Mouse (Mus musculus) layer of hippocampus, postnatal 25 days (tissue): ENCODE results near the gene Galntl6. TPM values are rescaled to one million over a fixed set of nuclear protein-coding genes. Genes with fewer than 3 reads are reported as not detected.
A peak's percentile ranks its signal among the peaks of the same experiment; 100 is the strongest.
"Not testable (repeated sequence)": the region's sequence is repeated elsewhere in the genome, so short reads cannot be mapped to it uniquely, and the experiment has no call there.

Experiments used
- DNase-seq, 2 experiments: peaks; one replicate each; pipeline ENCODE4 v3.0.0; 2022; ENCODE audit warnings: mixed read lengths in 2 of 2, low spot score in 1 of 2; ENCODE audit errors: extremely low spot score in 1 of 2
- total RNA-seq, 2 experiments: library from RNA; stranded (reverse); gene quantifications; 2 replicates each; pipeline ENCODE4 v1.2.3; 2021

Galntl6 gene
- total RNA-seq, 2 experiments from 2014 or later = 48.7 to 57.2 TPM

DNA sequence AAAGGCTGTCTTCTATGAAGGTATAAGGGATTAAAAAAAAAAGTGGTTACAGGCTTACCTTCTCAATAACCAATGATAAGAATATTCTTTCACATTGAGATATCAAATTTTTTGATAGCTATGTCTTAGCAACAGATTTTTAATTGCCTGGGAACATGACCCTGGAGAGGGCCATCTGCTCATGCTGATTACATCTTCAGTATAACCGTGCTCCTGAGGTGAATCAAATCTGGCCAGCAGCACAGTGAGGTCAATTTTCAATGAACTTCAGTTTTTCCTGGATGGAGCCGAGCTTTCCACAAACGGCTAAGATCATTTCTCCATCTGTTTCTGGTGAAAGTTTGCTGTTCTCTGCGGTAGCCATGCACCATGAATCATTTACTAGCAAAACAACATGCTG is 306.0 kb downstream of the Galntl6 start:
- no peak for DNase-seq

DNA sequence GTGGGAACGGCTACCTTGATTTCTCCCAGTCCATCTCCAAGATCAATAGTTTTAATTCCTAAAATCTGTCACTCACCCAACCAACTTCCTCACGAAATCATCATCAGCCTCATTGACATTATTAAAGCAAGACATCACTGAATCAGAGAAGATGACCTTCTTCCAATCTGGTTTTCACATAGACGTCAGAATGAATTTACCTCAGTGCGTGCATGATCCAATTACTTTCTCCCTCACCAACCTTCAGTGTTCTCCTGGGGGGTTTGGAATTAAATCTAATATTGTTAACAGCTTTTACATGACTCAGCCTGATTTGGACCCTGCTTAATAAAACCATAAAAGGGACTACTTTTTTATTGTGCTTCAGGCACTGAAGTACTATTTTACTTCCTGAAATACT is 307.7 kb downstream of the Galntl6 start:
- DNase-seq = no peak

DNA sequence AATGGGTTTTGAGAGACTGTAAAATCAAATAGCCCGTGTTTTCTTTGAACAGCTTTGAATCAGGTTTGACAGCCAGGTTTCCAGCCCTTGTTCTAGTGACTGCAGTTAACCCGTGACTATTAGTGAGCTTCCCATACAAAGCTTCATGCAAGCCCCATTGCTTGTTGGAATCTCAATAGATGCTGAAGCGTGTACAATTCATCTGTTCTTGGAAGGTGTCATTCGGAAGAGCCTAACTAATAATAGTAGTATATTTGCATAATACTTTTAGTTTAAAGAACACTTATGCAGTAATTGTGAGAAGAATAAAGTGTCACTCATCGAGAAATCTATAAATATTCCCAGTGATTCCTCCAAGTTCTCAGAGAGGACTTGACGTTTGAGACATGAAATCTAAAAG is 314.6 kb downstream of the Galntl6 start:
- DNase-seq = no peak

DNA sequence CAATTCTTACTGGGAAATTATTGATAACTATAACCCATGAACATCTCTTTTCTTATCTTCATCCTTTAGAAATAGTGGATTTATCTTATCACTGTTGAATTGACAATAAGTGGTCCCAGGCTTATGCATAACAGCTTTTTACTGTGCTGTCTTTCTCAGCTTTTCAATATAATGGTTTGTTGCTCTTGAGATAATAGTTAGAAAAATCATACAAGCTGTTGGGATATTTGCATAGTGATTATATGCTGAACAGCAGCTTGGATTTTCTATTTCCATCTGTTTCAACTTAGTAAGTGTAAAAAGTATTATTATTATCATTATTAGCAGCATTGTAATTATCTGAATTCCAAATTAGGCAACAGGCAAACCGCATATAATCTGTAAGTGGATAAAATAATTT is 337.1 kb downstream of the Galntl6 start:
- DNase-seq = no peak

DNA sequence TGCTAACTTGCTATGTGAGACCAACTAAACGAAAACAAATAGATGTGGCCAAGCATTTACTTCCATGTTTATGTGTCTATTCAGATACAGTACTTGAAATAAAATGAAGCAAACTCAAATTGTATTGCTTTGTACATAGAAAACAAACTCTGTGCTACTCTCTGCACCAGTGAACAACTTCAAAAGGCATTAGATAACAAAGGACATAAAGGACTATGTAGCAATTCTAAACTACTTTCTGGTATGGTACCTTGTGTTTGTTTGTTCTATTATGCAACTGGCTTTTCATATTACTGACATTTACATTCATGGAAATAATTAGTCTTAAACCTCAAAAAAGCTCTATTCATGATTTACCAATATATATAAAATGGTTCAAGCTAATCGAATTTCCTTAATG is 344.4 kb downstream of the Galntl6 start:
- DNase-seq = no peak

DNA sequence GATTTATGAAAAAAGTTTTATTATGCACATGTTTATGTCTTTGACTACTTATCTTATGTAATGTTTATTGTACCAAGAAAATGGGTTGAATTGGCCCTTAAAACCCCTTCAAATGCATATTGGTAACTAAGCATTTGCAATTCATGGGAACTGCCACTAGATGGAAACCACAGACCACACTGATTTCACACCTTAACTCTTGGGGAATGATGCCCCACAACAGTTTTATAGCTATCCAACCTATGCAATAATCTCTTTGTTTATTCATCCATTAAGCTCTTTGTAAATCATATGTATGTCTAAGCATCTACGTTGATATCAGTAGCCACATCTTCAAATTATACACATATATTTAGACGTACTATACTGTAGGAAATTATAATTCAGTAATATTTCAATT is 346.3 kb downstream of the Galntl6 start:
- peak in 1 of 2 experiments; percentile 18 for DNase-seq

DNA sequence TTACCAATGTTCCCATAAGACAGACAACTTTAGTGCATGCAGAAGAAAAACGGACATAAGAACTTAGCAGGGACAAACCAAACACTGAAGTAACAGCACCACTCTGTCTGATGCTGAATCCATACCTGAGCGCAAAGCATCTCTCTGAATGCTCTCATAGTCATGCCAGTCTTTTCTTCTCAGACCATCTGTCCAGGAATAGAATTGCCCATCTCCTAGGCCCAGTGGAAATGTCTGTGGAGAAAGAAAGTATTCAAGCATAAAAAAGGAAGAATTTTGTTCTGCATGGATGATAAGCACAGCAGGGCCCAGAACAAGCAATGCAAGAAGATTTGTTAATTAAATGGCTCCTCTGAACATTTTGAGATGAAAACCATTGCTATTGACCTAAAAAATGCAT is 376.7 kb downstream of the Galntl6 start:
- no peak for DNase-seq

DNA sequence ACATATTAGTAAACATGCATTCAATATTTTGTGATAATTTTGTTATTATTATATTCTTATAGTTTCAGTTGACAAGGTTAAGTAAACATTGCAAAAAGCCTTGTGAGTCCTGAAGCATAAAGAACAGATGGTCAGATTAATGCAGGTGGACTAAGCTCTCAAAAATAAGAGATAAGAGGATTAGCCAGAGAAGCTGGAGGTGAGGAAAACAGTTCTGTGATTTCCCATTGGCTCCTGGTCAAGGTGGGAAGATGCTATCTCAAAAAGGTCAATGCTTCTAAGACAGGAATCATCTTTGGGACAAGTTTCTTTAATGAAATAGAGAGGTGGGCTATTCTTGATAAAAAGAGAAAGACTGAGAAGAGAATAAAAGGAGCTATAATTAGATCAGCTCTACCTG is 377.8 kb downstream of the Galntl6 start:
- DNase-seq = no peak

DNA sequence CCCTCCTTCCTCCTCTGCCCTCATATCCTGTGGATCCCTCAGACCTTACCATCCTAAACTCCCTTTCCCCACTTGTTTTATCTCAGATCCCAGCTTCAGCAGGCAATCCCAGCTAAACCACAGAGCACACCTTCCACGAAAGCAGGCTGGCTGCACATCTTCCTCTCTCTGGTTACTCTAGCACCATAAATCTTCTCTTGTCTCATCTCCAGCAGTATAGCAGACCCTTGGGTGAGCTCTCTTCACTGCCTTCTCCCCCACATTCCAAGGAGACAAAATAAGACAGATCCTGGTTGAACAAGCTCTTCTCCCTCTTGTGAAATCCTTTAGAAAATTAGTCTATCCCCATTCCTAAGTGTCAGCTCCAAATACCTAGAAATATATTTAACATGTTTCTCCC is 389.0 kb downstream of the Galntl6 start:
- no peak for DNase-seq

DNA sequence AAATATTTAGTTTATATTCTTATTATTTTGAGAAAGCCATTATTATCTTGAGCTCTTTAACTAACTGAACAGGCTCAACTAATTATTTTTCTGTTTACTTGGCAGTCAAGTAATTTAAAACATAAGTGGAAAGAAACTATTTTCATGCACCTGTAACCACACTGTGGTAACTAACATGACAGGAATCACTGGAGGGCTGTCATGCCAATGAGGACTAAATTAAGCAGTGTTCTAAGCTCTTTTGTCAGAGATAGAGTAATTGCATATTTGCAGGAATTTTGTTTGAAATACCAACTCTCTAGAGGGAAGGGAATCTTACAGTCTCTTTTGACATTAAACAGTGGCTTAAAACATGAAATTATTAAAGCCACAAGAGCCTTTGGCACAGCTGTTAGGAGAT is 390.5 kb downstream of the Galntl6 start:
- DNase-seq = no peak

DNA sequence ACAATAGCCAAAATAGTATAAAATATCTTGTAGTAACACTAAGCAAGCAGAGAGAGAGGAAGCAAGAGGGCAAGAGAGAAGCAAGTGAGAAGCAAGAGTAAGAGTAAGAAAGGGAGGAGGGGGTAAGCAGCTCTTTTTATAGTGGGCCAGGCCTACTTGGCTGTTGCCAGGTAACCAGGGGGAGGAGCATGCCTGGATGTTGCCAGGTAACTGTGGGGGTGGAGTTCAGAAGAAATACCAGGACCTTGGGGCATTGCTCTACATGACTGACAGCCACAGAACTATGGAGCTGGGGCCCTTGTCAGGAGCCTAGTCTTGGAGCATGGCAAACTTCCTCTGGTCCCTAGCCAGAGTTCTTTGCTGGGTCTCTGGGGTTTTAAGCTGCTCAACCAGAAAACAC is 401.9 kb downstream of the Galntl6 start:
- no peak for DNase-seq

DNA sequence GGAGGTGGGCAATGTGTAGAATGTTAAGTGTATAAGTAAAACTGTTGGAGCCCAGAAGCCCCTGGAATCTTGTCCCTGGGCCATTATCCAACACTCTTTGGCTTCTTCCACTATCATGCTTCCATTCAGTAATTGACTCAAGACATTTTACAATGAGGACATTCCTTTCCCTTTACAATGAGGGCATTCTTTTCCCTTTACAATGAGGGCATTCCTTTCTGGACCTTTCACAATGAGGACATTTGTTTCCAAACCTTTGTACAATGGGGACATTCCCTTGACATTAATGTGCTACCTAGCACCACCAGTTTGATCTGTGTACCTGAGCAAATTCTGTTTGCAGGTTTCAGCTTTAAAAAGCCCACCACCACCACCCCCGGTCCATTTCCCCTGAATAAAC is 403.4 kb downstream of the Galntl6 start:
- DNase-seq = no peak

DNA sequence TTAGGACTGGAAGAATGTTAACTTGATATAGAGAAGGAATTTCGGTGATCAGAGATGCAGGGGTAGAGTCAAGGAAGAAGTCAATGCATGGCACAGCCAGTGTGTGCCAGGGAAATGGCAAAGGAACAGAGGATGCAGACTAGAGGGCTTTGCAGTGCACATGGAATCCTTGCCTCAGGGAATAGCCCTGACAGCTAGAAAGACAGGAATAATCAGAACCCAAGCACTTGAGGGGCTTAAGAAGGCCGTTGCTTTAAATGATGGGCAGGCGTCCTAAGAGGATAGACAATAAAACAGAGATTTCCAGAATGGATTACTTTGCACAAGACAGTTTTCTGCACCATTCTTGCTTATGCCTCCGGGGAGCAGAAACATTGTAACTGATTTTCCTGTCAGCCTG is 425.3 kb downstream of the Galntl6 start:
- no peak for DNase-seq

DNA sequence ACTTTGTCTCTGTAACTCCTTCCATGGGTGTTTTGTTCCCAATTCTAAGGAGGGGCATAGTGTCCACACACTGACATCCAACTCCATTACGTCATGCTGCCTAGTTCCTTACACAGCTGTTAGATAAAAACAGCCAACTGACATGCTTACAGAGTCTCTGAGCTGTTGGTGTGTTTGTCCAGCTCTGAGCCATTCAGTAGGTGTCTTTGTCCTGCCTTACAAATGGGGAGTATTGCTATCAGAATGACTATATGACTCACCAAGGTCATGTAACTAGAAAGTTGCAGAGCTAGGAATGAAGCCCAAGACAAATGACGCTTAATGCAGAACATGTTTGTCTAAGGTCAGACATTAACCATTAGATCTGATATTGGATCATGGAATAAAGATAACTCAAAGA is 449.1 kb downstream of the Galntl6 start:
- not testable (repeated sequence) for DNase-seq

DNA sequence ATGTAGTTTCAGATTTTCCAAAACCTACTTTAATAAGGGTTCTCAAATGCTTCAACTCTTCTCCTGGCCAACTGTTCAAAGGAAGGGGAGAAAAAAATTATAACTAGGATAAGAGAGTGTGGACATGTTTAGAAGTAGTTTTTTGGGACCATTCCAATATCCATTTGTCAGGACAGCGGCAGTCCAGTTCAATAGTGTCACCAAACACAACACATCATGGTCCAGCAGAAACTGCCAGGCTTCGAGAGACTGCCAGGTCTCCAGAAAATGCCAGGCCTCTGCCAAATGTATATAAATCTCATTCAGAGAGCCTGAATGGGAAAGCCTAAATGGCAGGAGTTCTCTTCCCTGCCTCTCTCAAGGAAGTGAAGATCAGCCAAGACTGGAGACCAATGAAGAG is 469.7 kb downstream of the Galntl6 start:
- DNase-seq = no peak

DNA sequence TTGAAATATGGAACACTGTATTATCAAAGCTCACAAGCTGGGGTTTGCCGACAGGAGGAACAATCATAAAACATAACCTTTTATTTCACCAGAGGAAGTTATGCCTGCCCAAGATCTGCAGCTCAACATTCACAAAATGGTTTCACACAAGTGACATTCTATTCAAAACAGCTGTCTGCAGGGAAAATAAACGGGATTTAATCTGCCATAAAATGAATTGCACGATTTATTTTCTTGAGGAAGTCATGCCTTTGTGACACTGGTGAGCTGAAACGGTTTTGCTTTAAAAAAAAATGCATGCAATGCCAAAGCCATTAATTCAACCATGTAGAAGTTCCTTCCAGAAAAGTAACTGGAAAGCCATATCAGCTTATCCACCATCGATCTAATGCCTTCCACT is 494.0 kb downstream of the Galntl6 start:
- DNase-seq = no peak

DNA sequence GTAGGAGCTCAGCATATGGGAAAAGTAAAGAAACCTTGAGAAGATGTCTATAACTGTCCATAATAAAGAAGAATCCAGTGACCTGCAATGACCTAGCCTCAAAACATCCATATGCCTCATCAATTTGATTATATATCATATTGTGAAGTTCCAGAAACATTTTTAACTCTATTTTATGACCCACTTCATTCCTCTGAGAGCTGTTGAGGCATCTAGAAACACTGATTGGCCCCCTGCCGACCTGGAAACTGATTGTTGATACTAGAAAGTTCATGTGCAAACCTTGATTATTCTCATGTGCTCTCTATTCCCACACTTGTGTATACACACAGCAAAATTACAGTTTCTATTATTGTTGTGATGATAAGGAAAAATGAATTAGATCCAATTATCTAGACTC is 494.9 kb downstream of the Galntl6 start:
- DNase-seq = no peak

DNA sequence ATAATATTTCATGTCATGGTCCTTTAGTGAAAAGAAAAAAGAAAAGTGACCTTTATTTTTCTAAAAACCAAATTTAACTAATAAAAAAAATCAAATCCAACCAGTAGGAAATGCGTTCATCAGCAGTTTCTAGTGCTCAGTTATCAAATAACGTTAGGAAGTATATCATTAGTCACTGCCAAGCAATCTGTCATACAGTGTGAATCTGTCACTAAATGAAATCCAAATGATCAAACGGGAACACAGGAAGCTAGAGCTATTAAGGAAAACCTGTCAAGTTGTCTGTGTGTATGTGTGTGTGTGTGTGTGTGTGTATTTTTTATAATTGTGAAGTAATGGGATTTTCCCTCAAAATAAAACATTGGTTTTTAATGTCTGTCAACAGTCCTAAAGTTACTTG is 515.9 kb downstream of the Galntl6 start:
- no peak for DNase-seq

DNA sequence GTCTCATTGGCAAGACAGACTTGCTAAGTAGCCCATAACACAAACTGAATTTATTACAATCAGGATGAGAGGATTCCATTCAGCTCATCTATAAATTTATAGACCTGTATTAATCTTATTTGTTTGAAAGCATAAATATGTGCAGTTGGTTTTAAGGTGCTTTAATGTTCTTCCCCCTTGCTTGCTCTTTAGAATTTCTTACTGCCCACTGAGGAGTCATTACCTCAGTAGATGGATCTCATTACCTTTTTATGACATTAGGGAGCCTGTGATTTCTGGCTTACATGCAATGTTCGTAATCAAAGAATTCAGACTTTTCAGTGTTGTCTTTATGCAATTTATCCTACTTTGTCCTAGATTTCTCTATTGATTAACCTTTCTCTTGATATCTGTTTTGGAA is 516.6 kb downstream of the Galntl6 start:
- DNase-seq = no peak

DNA sequence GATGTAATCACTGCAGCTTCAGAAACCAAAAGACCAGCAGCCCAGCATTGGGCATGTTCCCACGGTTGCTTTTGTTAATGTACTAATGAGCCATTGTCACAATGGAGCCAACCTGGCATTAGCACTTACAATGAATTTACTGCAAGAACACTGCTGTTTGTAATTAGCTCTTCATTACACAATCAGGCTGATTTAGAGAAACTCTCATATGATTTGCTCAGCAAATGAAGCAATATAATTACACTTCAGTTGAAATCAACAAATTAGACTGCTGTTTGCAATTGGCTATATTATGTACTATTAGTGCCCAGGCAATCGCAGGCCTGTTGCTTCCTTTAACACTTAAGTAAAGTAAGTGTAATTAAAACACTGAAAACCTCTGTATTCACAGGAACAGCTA is 540.1 kb downstream of the Galntl6 start:
- no peak for DNase-seq

DNA sequence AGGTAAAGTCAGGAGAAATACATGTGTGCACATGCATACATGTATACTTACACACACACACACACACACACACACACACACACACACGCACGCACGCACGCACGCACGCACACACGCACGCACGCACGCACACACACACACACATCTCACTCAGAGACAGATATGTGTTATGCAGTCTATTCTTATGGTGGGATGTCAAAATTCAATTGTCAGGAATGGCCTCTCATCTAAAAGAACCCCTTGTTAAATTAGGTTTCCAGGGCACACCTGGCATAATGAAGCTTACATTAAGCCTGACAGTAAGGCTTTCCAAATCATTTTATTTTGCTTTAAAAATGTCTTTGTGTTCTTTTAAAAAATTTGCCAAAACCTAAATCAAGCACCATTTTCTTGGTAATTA is 540.5 kb downstream of the Galntl6 start:
- no peak for DNase-seq

DNA sequence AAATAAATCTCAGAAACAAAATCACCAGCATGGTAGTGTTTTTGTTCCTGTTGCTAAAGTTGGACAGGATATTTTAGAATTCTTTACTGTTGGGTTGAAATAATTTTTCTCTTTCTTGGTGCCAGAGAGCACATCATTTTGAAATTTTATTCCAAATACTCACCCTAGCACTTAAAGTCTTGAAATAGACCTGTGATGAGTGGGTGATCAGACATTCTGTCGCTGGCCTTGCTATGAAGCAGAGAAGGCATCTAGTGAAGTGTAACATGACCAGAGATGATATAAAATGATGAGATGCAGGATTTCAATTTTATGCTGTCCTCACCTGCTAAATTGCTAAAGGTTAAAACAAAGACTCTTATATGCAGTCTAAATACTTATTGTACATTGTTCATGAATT is 581.3 kb downstream of the Galntl6 start:
- DNase-seq = no peak

DNA sequence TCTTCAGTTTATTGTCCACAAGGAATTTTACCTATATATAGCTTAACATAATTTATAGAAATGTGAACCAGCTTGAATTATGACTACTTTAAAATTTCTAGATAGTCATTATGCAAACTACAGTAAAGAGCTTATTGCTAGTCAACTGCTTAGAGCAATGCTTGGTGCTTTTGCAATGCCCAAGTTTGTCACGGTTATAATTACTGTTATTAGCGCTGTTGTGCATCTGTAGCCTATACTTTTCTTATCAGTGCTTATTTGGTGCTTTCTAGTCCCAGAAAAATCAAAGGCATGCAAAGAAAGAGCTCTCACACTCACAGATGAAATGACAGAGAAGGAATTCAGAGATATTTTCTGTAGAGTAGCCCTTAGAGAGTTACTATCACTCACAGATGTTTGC is 599.0 kb downstream of the Galntl6 start:
- no peak for DNase-seq

DNA sequence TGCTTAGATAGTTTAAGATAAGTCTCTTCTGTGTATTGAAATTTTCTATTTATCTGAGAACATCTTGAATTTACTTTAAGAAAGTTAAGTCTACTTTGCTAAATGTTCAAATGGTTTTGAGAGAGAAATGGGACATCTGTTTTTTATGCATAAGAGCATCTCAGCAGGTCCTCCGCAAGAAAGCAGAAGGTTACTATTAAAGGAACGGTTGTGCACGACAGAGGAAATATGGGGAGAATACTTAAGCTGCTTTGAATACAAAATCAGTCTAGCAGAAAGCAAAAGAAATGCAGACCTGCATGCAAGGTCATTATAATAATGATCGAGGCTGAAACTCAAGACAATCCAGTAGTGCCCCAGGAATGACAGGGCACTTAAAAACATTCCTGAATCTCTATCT is 621.0 kb downstream of the Galntl6 start:
- no peak for DNase-seq
